Mouse (Mus musculus) left cerebral cortex, adult 9 months (tissue): ENCODE measurements around the gene Gm37240.
"Not testable (repeated sequence)": the region's sequence is repeated elsewhere in the genome, so short reads cannot be mapped to it uniquely, and the experiment has no call there.

Experiments
- DNase-seq, 2 experiments: peaks; one replicate each; pipeline ENCODE4 v3.0.0; 2022; ENCODE audit warnings: low spot score in 2 of 2

Gene Gm37240

DNA sequence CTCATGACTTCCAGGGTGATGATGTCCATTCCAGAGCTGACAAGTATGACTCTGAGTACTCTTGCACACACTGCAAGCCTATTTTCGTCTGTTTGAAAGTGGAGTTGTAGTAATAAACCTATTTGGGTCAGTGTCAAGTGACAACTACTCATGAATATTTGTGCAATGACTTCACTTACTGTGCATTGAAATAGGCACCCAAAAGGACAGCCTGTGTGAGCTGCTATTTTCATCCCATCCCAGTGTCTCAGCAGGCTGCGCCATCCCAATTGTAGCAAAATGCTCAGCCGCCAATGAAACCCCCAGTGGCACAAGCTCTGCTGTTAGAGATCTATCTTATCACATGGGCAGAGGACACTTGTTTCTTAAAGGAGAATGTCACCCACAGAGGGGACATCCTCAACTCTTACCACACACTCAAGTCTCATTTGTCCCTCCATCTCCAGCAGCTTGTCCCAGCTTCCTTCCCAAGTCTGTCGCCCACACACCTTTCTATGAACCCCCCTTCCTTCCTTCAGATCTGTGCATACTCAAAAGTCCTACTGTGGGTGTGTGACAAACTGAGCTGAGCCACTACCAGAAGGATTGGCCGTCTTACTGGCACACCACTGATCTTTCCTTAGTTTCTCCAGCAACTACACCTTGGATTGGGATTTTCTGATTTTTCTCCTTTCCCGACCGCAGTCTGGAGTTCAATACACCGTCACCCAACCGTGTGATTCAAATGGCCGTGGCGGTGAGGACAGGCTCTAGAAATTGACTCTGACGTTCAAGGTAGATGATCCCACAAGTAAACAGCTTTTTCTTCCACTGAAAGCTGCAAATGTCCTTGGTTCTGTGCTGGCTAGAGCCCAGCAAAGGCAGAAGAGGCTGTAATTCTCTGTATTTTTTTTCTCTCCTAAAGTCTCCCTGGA lies 1234.4 kb downstream of the Gm37240 start:
- DNase-seq: peak; percentile 7 to 32

DNA sequence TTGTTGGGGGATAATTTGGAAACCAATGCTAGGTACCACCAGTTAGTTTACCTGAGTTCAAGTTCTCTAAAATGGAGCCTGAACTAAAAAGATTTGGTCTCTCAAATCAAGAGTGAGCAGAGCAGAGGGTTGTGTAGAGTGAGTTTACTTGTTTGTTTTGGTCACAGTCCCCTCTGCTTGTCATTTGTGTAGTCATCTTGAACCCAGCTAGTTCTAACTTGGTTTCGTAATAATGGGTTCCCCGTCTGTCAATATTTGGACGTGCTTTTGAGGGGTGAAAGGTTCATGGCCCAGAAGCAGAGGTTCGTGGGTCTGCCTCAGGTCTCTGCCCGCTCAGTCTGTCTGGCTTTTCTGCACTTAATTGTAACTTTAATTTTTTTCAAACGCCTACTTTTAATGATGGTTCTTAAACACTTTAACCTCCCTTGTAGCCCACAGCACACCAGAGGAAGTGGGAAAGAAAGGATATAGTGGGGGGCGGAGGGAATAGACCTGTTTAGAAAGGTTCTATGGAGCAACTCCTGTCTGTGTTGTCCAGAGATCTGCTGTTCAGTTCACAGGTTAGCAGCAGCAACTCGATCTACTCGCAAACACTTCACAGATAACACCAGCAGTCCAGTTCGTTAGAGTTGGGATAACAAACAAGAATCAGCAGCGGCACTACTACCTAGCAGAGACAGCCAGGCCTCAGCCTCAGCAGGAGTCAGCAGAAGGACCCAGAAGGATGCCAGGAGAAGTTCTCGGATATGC lies 1237.6 kb downstream of the Gm37240 start:
- DNase-seq: no peak

DNA sequence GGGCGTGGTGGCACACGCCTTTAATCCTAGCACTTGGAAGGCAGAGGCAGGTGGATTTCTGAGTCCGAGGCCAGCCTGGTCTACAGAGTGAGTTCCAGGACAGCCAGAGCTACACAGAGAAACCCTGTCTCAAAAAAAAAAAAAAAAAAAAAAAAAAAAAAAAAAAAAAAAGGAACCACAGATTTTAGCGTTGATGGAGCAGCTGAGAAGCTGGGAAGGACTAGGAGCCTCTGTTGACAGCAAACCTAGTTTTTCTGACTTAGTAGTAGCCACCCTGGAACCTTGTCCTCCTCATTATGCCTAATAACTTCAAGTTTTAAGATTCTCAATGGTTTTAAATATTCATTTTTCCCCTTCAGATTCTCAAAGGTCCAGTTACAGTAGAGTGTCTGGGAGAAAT lies 1239.2 kb downstream of the Gm37240 start:
- DNase-seq: not testable (repeated sequence)

DNA sequence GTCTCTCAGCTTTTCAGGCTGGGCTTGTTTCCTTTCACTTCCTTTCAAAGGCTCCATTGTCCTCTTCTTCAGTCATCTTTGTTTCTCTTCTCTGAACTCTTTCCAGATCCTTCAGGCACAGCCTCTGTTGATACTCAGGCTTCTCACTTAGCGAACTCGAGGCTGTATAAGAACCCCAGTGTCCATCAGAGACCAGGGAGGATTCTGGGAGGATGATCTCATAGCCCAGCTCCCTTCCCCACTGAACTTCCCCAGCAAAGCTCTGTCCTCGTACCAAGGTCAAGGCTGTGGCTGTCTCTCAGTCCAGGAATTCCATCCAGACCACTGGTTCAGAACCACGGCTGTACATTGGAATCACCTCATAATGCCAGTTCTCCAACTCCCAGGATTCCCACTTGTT lies 1239.7 kb downstream of the Gm37240 start:
- no peak for DNase-seq

GRCm38 (mm10) chr3:84646331-84646845 lies 1240.9 kb downstream of the Gm37240 start:
- no peak for DNase-seq

- DNase-seq: no peak
Observed at GRCm38 (mm10) chr3:84646007-84646290, 1241.4 kb downstream of the Gm37240 start.

DNA sequence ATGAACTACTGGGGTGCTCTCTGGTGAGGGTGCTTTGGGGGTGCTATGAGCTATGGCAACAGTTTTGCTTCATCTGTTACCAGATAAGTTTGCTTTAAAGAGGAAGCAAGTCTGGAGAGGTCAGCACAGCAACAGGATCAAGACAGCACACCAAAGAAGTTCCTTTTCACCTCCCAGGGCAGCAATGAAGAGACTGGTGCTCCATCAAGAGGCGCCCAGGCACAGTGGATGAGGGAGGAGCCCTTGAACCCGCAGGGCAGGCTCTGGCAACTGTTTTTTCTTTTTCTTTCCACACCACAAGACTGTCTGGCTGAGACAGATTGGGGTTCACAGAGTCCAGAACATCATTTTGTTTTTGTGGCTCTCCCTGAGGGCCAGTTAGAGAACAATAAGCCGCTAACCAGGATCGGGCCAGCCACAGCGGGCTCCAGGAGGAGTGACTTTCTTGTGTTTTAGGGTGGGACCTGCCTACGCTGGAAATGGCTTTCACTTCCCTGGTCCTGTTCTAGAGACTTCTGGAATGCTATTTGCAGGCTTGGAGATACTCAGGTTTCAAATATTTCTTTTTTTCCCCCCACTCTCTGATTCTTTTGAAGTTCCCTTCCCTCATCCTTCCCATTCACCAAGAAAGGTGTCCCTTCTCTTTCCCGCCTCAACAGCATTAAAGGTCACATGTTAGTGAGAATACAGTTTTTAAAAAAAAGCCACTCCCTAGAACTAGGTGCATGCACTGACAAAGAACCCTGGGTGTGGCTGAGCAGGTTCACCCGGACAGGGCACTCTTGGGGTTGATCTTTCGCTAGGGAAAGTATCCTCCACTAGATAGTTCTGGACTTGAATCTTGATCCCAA lies 1241.9 kb downstream of the Gm37240 start:
- DNase-seq: no peak

DNA sequence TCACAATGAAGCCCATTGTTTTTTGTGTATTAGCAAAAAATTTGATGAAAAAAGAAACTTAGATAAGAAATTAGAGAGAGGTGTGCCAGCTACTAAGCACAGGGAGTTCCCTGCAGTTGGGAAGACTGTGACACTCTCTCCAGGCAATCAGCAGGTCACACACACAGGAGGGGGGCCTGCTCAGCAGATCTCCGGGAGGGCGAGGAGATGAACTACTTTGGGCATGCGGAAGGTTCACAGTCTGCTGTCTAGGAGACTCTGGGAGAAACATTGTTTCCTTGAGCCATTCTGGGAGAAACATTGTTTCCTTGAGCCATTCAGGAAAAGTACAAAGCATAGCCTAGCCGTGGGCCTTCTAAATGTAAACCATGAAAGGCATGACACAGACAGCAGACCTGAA lies 1244.4 kb downstream of the Gm37240 start:
- DNase-seq: no peak

DNA sequence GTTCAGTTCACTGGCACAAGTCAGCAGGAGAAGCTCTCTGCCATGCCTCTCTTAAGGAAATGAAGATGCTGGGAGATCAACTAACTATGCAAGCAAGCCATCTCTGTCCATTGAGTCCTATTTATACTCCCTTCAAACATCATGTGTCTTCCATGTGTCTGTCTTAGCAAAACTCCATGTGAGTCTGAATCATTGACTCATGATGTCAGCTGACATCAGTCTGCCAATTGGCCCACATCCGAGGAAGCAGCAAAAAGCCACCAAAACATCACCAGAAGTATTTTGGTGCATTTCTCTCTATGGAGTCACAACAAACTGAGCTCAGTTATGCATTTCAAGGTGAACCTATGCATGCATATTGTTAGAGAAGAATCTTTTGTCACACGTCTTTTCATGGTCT lies 1245.9 kb downstream of the Gm37240 start:
- no peak for DNase-seq

DNA sequence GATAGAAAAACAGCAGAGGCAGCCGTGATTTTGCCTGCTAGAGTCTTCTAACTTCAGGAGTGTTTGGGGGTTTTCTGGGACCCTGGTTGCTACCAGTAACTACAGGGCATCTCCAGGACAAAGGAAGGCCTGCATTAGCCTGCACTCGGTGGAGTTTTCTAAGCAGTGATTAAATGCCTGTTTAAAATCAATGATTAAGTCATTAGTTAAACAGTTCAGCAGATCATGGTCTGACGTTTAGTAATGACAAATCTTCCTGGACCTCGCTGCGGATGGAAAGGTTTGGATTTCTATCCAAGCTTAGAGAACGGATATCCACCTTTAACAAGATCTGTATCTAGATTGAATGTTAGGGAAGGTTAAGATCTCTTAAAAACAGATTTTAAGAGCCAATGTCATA lies 1246.8 kb downstream of the Gm37240 start:
- DNase-seq: no peak

DNA sequence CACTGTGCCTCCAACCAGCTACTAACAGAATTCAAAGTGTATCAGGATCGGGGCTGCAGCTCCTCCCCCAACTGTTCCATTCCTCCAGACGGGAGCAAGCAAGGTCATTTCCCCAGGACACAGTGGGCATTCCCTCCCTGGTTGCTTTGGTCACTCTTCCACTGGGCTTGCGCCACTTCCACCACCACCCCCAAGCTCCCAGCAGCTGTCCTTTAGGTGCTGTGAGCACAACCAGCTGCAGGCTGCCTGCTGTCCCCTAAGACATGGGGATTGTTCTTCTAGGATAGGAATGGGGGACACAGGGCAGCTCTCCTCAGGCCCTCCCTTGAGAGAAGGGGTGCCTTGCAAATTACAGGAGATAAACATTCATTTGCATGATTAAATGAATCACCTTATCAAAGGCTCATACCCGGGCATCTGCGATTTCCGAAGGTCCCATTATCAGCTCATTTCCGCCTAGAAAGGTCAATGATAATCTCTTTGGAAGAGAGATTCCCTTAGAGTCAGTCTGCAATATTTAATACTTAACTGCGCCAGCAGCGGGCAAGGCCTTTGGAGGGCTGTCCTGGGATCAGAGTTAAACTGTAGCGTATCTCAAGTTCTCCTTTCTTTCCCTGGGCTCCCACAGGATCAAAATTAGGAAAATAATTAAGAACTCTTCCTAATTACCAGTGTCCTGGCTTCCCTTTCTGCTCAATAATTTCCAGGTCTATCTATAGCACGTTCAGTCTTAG lies 1247.4 kb downstream of the Gm37240 start:
- DNase-seq: no peak

DNA sequence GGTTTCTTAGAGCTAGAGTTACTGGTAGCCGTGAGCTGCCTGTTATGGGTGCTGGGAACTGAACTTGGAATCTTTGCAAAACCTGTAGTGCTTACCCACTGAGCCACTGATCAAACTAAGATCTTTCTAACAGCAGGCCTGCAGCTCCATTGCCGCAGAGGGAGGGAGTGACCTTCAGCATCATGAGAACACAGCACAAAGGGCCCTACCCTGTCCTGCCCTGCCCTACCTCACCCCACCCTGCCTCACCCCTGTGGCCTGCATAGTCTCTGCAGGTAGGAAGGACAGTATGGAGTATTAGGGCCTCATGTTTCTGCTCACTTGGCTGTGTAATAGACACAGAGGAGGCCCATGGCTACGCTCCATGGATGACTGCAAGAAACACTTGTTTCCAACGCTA lies 1248.5 kb downstream of the Gm37240 start:
- DNase-seq: no peak

GRCm38 (mm10) chr3:84637890-84638578 lies 1249.3 kb downstream of the Gm37240 start:
- no peak for DNase-seq

- DNase-seq: no peak
Observed at GRCm38 (mm10) chr3:84637095-84637494, 1250.2 kb downstream of the Gm37240 start.

DNA sequence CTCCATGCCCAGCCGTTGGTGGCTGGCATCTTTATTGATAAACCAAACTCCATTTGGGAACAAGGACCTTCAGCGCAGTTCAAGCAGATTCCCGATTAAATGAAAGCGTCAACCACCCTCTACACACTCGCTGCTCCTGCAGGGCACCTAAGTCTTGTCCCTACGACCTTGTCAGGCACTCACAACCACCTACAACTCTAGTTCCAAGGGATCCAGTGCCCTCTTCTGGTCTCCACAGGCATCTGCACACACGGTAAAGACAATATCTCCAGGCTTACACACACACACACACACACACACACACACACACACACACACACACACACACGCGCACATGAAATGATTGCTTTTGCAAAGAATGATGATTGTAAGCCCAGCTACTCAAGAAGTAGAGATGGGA lies 1255.7 kb downstream of the Gm37240 start:
- DNase-seq: no peak

DNA sequence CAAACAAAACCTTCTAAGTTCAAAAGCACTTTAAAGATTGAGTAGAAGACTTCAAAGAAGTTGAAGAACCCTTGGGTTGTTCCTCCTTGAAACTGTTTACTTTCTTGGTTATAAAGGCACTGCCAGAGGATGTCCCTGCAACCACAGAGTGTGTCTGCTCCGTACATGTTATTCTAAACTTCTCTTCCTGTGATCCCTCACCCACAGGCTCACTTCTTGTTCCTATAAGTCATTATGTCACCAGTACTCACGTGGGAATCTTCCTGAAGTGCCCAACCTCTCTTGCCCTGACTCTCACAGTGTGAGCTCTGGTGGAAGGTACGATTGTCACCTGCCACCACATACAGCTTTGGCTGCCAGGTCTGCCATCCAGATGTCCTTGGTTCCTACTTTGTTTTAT lies 1265.3 kb downstream of the Gm37240 start:
- DNase-seq: no peak

DNA sequence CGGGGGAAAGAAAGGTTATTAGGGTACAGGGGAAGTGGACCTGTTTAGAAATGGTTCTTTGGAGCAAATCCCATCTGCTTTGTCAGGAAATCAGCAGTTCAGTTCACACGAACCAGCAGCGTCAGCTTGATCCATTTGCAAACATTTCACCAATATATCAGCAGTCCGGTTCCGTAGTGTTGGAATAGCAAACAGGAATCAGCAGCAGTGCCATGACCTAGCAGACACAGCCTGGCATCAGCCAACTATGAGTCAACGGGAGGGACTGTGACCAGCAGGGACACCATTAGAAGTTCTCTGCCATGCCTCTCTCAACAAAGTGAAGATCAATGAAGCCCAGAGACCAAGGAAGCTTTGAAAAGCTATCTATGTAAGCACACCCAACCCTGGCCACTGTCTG lies 1267.6 kb downstream of the Gm37240 start:
- DNase-seq: no peak

GRCm38 (mm10) chr3:84619056-84619455 lies 1268.3 kb downstream of the Gm37240 start:
- no peak for DNase-seq

- DNase-seq: no peak
Observed at GRCm38 (mm10) chr3:84618627-84619026, 1268.7 kb downstream of the Gm37240 start.

DNA sequence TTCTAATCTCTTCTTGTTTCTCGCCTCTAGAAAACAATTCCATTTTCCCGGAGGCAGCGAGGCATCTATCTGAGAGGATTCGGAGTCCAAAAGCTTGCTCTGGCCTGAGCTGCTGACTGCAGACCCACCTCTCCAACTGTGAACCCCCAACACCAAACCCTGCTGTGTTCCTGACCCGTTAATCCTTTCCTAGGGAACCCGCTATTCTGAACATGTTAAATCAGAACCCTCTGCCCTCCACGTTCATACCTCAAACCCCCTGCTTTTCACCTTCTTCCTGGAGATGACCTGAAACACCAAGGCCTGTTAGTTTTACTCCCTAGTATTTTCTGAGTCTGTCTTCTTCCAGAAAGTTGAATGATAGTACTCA lies 1271.5 kb downstream of the Gm37240 start:
- no peak for DNase-seq
